Mouse (Mus musculus) testis, adult 2 months (tissue): ENCODE results near the gene Gtpbp6. TPM values are rescaled to one million over a fixed set of nuclear protein-coding genes. Genes with fewer than 3 reads are reported as not detected.
A peak's percentile ranks its signal among the peaks of the same experiment; 100 is the strongest.
"Not testable (repeated sequence)": the region's sequence is repeated elsewhere in the genome, so short reads cannot be mapped to it uniquely, and the experiment has no call there.

Experiments
- H3K27ac ChIP-seq: fragments of 200-500 bp; 2 replicates; pipeline ENCODE4 v1.5.1; 2012; ENCODE audit warnings: low read depth, low read length; ENCODE audit not compliant: control insufficient read depth, insufficient read depth
- H3K27me3 ChIP-seq: fragments of 200-500 bp; 2 replicates; pipeline ENCODE4 v1.6.1; 2012; ENCODE audit warnings: mild to moderate bottlenecking, low read length, moderate library complexity; ENCODE audit not compliant: control insufficient read depth, insufficient read depth
- H3K36me3 ChIP-seq: fragments of 200-500 bp; 2 replicates; pipeline ENCODE4 v1.6.1; 2012; ENCODE audit warnings: mild to moderate bottlenecking, low read length; ENCODE audit not compliant: control insufficient read depth, insufficient read depth
- H3K4me1 ChIP-seq: fragments of 200-500 bp; 2 replicates; pipeline ENCODE4 v1.6.1; 2012; ENCODE audit warnings: low read length; ENCODE audit not compliant: control insufficient read depth, insufficient read depth
- H3K4me3 ChIP-seq: fragments of 200-500 bp; 2 replicates; pipeline ENCODE4 v1.5.1; 2012; ENCODE audit warnings: low read depth, mild to moderate bottlenecking, low read length, moderate library complexity, mixed read lengths; ENCODE audit not compliant: control insufficient read depth
- CTCF ChIP-seq: fragments of 200-500 bp; IDR thresholded peaks from 2 replicates; pipeline ENCODE4 v1.5.1; 2012; ENCODE audit warnings: low read depth, mild to moderate bottlenecking, inconsistent platforms, low read length, moderate library complexity; ENCODE audit not compliant: control insufficient read depth, insufficient read depth, insufficient replicate concordance
- POLR2A ChIP-seq: fragments of 200-500 bp; IDR thresholded peaks from 2 replicates; pipeline ENCODE4 v1.6.1; 2012; ENCODE audit warnings: low read depth, mild to moderate bottlenecking, inconsistent platforms, low read length, moderate library complexity; ENCODE audit not compliant: control insufficient read depth
- polyA plus RNA-seq: library from polyadenylated mRNA; depleted of rRNA; stranded (reverse); fragments of >200 nt; gene quantifications from 2 replicates; pipeline ENCODE4 v1.2.3, GENCODE M21; 2012; rRNA removed

Gtpbp6 gene
- 13.9 and 17.4 TPM in 2 replicates for polyA plus RNA-seq

GRCm38 (mm10) chr5:110107581-110108304, at the start of gene Gtpbp6:
Gene Gtpbp6 (minus strand): TSS chr5:110108197.
- Histone ChIP-seq H3K27ac (peak within 1 kb of the TSS; percentile 86), H3K27me3 (no peaks in the 10 kb centered on the region), H3K36me3 (no peaks in the 10 kb centered on the region), H3K4me1 (peaks cover 11% of the 10 kb centered on the region), H3K4me3 (peak within 1 kb of the TSS; percentile 94)
- peak; percentile 52 for TF ChIP-seq POLR2A
- no peak for TF ChIP-seq CTCF

- H3K4me3 ChIP-seq = no peak overlapping the region
- H3K27ac ChIP-seq = no peak overlapping the region
- TF ChIP-seq POLR2A (no peak), CTCF (no peak)
- H3K36me3 ChIP-seq = peaks cover 2% of the 10 kb centered on the region
- H3K4me1 ChIP-seq = no peaks in the 10 kb centered on the region
- no peaks in the 10 kb centered on the region for H3K27me3 ChIP-seq
Measured at GRCm38 (mm10) chr5:110143007-110143406, 35.0 kb upstream of the Gtpbp6 start.

GRCm38 (mm10) chr5:110142309-110142708, 34.3 kb upstream of the Gtpbp6 start:
- Histone ChIP-seq H3K36me3 (peaks cover 2% of the 10 kb centered on the region; the same call in 1 of the 2 replicates), H3K27ac (no peak overlapping the region), H3K4me1 (no peaks in the 10 kb centered on the region), H3K27me3 (no peaks in the 10 kb centered on the region), H3K4me3 (no peak overlapping the region)
- TF ChIP-seq CTCF (no peak), POLR2A (no peak)

- H3K36me3 ChIP-seq = peaks cover 1% of the 10 kb centered on the region; the same call in 1 of the 2 replicates
- H3K4me1 ChIP-seq = no peaks in the 10 kb centered on the region
- H3K27ac ChIP-seq = no peak overlapping the region
- no peaks in the 10 kb centered on the region for H3K27me3 ChIP-seq
- TF ChIP-seq CTCF = no peak
- TF ChIP-seq POLR2A = no peak
- no peak overlapping the region for H3K4me3 ChIP-seq
Measured at GRCm38 (mm10) chr5:110140424-110140823, 32.4 kb upstream of the Gtpbp6 start.

GRCm38 (mm10) chr5:110139325-110139724, 31.3 kb upstream of the Gtpbp6 start:
- Histone ChIP-seq H3K4me3 (no peak overlapping the region), H3K36me3 (no peaks in the 10 kb centered on the region; the same call in 1 of the 2 replicates), H3K27ac (no peak overlapping the region), H3K27me3 (no peaks in the 10 kb centered on the region), H3K4me1 (no peaks in the 10 kb centered on the region)
- no peak for TF ChIP-seq CTCF

GRCm38 (mm10) chr5:110137816-110138215, 29.8 kb upstream of the Gtpbp6 start:
- Histone ChIP-seq H3K36me3 (no peaks in the 10 kb centered on the region; the same call in 1 of the 2 replicates), H3K4me1 (no peaks in the 10 kb centered on the region), H3K27ac (no peak overlapping the region), H3K4me3 (no peak overlapping the region), H3K27me3 (no peaks in the 10 kb centered on the region)
- TF ChIP-seq CTCF (no peak), POLR2A (no peak)

GRCm38 (mm10) chr5:110136087-110136464, 28.1 kb upstream of the Gtpbp6 start:
- Histone ChIP-seq H3K4me1 (no peaks in the 10 kb centered on the region), H3K27me3 (no peaks in the 10 kb centered on the region), H3K36me3 (no peaks in the 10 kb centered on the region), H3K27ac (peak overlapping the region; percentile 85), H3K4me3 (peak overlapping the region; percentile 94)
- TF ChIP-seq POLR2A (no peak), CTCF (no peak)

- Histone ChIP-seq H3K27ac (peak within 1 kb of the TSS; percentile 85), H3K36me3 (no peaks in the 10 kb centered on the region), H3K4me3 (peak within 1 kb of the TSS; percentile 94), H3K4me1 (no peaks in the 10 kb centered on the region), H3K27me3 (no peaks in the 10 kb centered on the region)
- TF ChIP-seq CTCF (no peak), POLR2A (peak; percentile 93)
Measured at GRCm38 (mm10) chr5:110135293-110136086, 27.5 kb upstream of the Gtpbp6 start, which contains the start of gene Chfr. Gene Chfr (plus strand): TSS chr5:110135842.

GRCm38 (mm10) chr5:110122380-110122779, 14.4 kb upstream of the Gtpbp6 start:
- H3K36me3 ChIP-seq, H3K27me3 ChIP-seq, H3K4me3 ChIP-seq, H3K4me1 ChIP-seq, H3K27ac ChIP-seq: not testable (repeated sequence)
